8 mouse cellular contexts compared by ENCODE assay signal in the genomic region with DNA sequence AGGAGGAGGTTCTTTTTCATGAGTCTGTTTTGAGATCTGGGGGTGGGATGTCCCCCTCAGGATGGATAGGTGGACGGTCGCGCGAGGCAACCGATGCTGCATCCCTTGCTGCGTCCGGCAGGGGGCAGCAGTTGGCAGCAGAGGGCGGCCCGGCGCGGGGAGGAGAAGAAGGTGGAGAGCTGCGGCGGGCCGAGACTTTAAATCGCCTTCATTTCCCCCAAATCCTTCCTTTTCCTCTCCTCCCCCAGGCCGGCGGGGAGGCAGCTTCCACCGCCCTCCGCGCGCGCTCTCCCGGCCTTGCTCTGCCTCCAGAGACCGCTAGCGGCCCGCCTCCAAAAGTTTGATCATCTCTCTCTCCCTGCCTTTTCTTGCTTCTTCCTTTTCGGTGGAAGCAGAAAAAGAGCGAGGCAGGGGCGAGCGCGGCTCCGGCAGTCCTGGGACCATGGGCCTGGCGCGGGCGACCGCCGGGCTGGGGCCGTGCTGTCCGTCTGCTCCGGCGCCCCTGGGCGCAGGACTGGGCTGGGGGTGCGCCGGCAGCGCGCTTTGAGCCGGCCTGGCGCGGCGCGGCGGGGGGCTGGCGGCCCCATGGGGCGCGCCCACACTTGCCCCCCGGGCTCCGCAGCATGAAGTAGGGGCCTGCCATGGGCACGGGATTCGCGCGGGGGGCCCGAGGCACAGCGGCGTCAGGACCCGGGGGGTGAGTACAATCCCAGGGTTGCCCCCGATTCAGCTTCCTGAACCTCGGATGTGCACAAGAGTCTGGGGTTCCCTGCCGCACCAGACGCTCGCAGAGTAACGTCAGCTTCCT. TPM values are rescaled to one million over a fixed set of nuclear protein-coding genes. Genes with fewer than 3 reads are reported as not detected.
A peak's percentile ranks its signal among the peaks of the same experiment; 100 is the strongest.
DNase-seq lines count a peak whose midpoint lies in the region; ATAC-seq and TF ChIP-seq lines count a peak whose summit lies in the region.

No protein-coding gene starts in this region.

- H3K36me3 ChIP-seq in hindbrain, embryonic 15.5 days, result no peaks in the 10 kb centered on the region

- H3K4me3 ChIP-seq in gastrocnemius, adult 2 months, result peak overlapping the region; percentile 84
- peak overlapping the region; percentile 55 for H3K4me3 ChIP-seq in hindbrain, embryonic 15.5 days

- H3K27ac ChIP-seq in gastrocnemius, adult 2 months, result peak overlapping the region; percentile 64
- H3K27ac ChIP-seq in hindbrain, embryonic 15.5 days (replicated peaks), result no peak overlapping the region

- TF ChIP-seq CTCF in gastrocnemius, adult 2 months (IDR thresholded peaks at IDR 0.05), result peak; percentile 97

- ATAC-seq in hindbrain, embryonic 15.5 days (ENCODE audit: low FRiP score, low read depth), result peak; percentile 58; the same call in 1 of the 2 replicates
- ATAC-seq in megakaryocyte-erythroid progenitor cell, adult 5-6 weeks (replicated peaks; ENCODE audit: low FRiP score, low TSS enrichment, poor library complexity, severe bottlenecking), result peak; percentile 85

- DNase-seq in T-cell, adult 2 months (ENCODE audit: low spot score), result peak; percentile 61
- peak; percentile 93 to 94 for DNase-seq in cerebellum, postnatal 10 days
- DNase-seq in gastrocnemius, adult 2 months, result peak; percentile 84
- peak; percentile 62 to 79 for DNase-seq in left cerebral cortex, postnatal 25 days (ENCODE audit: low spot score in 2 of 2)
- peak; percentile 68 to 83 for DNase-seq in right cerebral cortex, postnatal 10 days (ENCODE audit: low spot score in 2 of 2)
- DNase-seq in urinary bladder, postnatal 36 days (ENCODE audit: low spot score in 2 of 2), result peak; percentile 59 to 73

- H3K9ac ChIP-seq in hindbrain, embryonic 15.5 days, result peak overlapping the region; percentile 50

- WGBS in hindbrain, embryonic 15.5 days, result under 1% methylated on average over 68 of the region's 71 CpGs

- intact Hi-C loops in gastrocnemius, adult 2 months (cut with DNase I), result loop anchor here (1.0 to 2.0 kb wide), 2 partner anchors 57 to 92 kb away; no protein-coding TSS in a partner anchor
- intact Hi-C loops in left cerebral cortex, postnatal 25 days (cut with DNase I), result loop anchor here (1.0 to 5.0 kb wide), 2 partner anchors 77 to 92 kb away; no protein-coding TSS in a partner anchor

- peaks cover 29% of the 10 kb centered on the region for H3K4me1 ChIP-seq in hindbrain, embryonic 15.5 days (replicated peaks)

- H3K9me3 ChIP-seq in hindbrain, embryonic 15.5 days, result no peaks in the 10 kb centered on the region

- peaks cover 52% of the 10 kb centered on the region for H3K27me3 ChIP-seq in hindbrain, embryonic 15.5 days

- H3K4me2 ChIP-seq in hindbrain, embryonic 15.5 days, result peak overlapping the region; percentile 100

RNA-seq across cellular contexts. Expression of gene Col27a1, which starts 1.6 kb away (rescaled TPM):
- under 1 TPM; 0.23 to 0.75 TPM for total RNA-seq in gastrocnemius, adult 2 months (2021)
- polyA plus RNA-seq in hindbrain, embryonic 15.5 days (2015; fragmentation: Nextera tagmentation; extraction: Ambion mirVana), result 2.2 and 3.3 TPM in 2 replicates
- total RNA-seq in left cerebral cortex, postnatal 25 days (2021), result 1 to 10 TPM; 3.3 to 4.0 TPM
- total RNA-seq in megakaryocyte-erythroid progenitor cell, adult 5-6 weeks (2014; fragmentation: Nextera tagmentation), result 1.2 TPM in 1 of 2 replicates, not detected in the other
- total RNA-seq in megakaryocyte-erythroid progenitor cell, adult 5-6 weeks (2017), result not detected in 2 replicates

RNA-seq across cellular contexts. Expression of gene Kif12, which starts 43.5 kb away (rescaled TPM):
- not detected for total RNA-seq in gastrocnemius, adult 2 months (2021)
- 0.09 and 0.10 TPM in 2 replicates for polyA plus RNA-seq in hindbrain, embryonic 15.5 days (2015; fragmentation: Nextera tagmentation; extraction: Ambion mirVana)
- not detected for total RNA-seq in left cerebral cortex, postnatal 25 days (2021)
- total RNA-seq in megakaryocyte-erythroid progenitor cell, adult 5-6 weeks (2014; fragmentation: Nextera tagmentation), result not detected in 2 replicates
- not detected in 2 replicates for total RNA-seq in megakaryocyte-erythroid progenitor cell, adult 5-6 weeks (2017)
